Mouse (Mus musculus): Measurements from ENCODE around the gene Gucy2g.

- TF ChIP-seq POLR2A (IDR thresholded peaks at IDR 0.05; ENCODE audit: extremely low read depth, insufficient read depth, low read length) (no peak), CTCF (IDR thresholded peaks at IDR 0.05; ENCODE audit: extremely low read depth, insufficient read depth, low read length) (no peak)
Measured at GRCm38 (mm10) chr19:55162271-55162670, 78.8 kb downstream of the Gucy2g start.
